In genomic region chr11:3914109-3914840, GRCm38 (mm10) we compare ENCODE assay signal across 8 mouse cellular contexts. TPM values are rescaled to one million over a fixed set of nuclear protein-coding genes. Genes with fewer than 3 reads are reported as not detected.
DNase-seq lines count a peak whose midpoint lies in the region; ATAC-seq lines count a peak whose summit lies in the region.

Gene Slc35e4, minus strand, starts transcription at chr11:3914664.

- H3K4me3 ChIP-seq in hindbrain, embryonic 12.5 days: peak within 1 kb of the TSS; percentile 63

- peak within 1 kb of the TSS; percentile 71 for H3K4me2 ChIP-seq in hindbrain, embryonic 12.5 days (replicated peaks)

- peaks cover 11% of the 10 kb centered on the region for H3K27me3 ChIP-seq in hindbrain, embryonic 12.5 days

- peak within 1 kb of the TSS; percentile 66 for H3K27ac ChIP-seq in hindbrain, embryonic 12.5 days

- no peaks in the 10 kb centered on the region for H3K36me3 ChIP-seq in hindbrain, embryonic 12.5 days

- ATAC-seq in hindbrain, embryonic 12.5 days (ENCODE audit: low FRiP score): peak; percentile 64

- peak within 1 kb of the TSS; percentile 75 for H3K9ac ChIP-seq in hindbrain, embryonic 12.5 days

- H3K9me3 ChIP-seq in hindbrain, embryonic 12.5 days (replicated peaks): no peaks in the 10 kb centered on the region

- H3K4me1 ChIP-seq in hindbrain, embryonic 12.5 days: peaks cover 34% of the 10 kb centered on the region

- WGBS in hindbrain, embryonic 12.5 days: under 1% methylated on average over 28 of the region's 28 CpGs

- peak; percentile 99 for DNase-seq in Muller cell, postnatal 12 days (ENCODE audit: inconsistent ontology term)
- DNase-seq in cerebellum, adult 9-11 months: peak; percentile 86
- peak; percentile 57 to 76 for DNase-seq in frontal cortex, postnatal 10 days (ENCODE audit: low spot score in 2 of 2)
- DNase-seq in layer of hippocampus, postnatal 14 days (ENCODE audit: low spot score in 2 of 2): peak; percentile 82
- peak; percentile 90 for DNase-seq in lung, postnatal 14 days
- DNase-seq in ovary, postnatal 36 days (ENCODE audit: low spot score): peak; percentile 72
- DNase-seq in thymus, postnatal 25 days: peak; percentile 75

RNA-seq across cellular contexts. Expression of gene Slc35e4, which starts in this region (rescaled TPM):
- 7.6 and 7.9 TPM in 2 replicates for polyA plus RNA-seq in hindbrain, embryonic 12.5 days (2016; fragmentation: Nextera tagmentation; extraction: Ambion mirVana)
- 10 to 100 TPM; 21.9 to 22.3 TPM for total RNA-seq in layer of hippocampus, postnatal 14 days (2021)

Comparison
In these comparisons a context has a peak if more than half of its experiments do, and no peak if none do; other contexts are left out.
1. Peak in every context shown above with its lines: DNase-seq, ATAC-seq, H3K4me3 ChIP-seq and H3K27ac ChIP-seq.